Mouse (Mus musculus) left cerebral cortex, adult 2 months (tissue): Measurements from ENCODE around the gene Ephb2. TPM values are rescaled to one million over a fixed set of nuclear protein-coding genes. Genes with fewer than 3 reads are reported as not detected.

Source experiments
- DNase-seq, 2 experiments: peaks; one replicate each; pipeline ENCODE4 v3.0.0; 2021 to 2022; ENCODE audit warnings: low spot score in 2 of 2, mixed read lengths in 1 of 2; ENCODE audit errors: extremely low spot score in 1 of 2
- H3K27ac ChIP-seq: fragments of 200-600 bp; 2 replicates; pipeline ENCODE4 v1.8.1; 2022
- H3K4me3 ChIP-seq: fragments of 200-600 bp; 2 replicates; pipeline ENCODE4 v1.8.1; 2022
- CTCF ChIP-seq: fragments of 200-600 bp; IDR thresholded peaks from 2 replicates; pipeline ENCODE4 v1.8.1; 2022; ENCODE audit warnings: antibody characterized with exemption, mild to moderate bottlenecking, moderate library complexity
- intact Hi-C: fragments of 180-260 bp; cut with DNase I; formaldehyde crosslinking; loops from one replicate; pipeline ENCODE4 v1.15.1; 2025
- total RNA-seq, 2 experiments: library from RNA; stranded (reverse); gene quantifications; 2 replicates each; pipeline ENCODE4 v1.2.3; 2021

Gene Ephb2
- total RNA-seq, 2 experiments from 2014 or later = 17.0 to 18.3 TPM

DNA sequence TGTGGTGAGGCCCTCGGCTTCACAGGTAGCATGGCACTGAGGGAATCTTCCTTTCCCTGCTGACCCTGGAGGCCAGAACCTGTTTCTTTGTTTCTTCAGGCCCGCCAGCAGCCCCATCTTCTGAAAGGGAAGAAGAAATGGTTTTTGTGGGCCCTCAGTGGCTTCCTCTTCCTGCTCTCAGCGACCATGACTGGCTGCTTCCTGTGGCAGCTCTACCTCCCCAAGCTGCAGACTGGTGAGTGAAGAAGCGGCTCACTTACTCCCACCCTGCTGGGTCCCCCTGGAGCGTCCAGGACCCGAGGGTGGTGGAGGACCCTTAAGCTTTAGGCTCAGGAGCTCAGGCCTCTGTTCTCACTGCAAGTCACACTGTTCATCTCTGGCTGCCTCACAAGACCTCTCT, 209.2 kb downstream of the Ephb2 start:
- TF ChIP-seq CTCF = no peak
- H3K4me3 ChIP-seq = no peak overlapping the region
- no peak overlapping the region for H3K27ac ChIP-seq
- DNase-seq = no peak
- intact Hi-C loops = no loop called here

DNA sequence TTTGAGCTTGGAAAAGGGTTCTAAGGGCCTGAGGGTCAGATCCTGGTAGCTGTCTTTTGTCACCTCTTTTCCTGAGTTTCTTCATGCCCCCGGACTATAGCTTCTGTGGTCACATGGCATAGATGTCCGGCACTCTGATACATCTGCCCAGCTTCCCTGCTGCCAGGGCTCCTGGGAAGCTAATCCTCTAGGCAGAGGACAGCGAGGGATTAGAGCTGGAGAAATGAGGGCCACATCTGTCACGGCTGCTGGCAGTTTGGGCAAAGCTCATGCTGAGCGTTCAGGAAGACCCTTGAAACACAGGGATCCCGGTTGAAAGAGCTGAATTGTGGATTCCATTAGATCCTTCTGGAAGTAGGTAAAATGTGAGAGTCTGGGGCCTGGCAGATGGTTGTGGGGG, 213.4 kb downstream of the Ephb2 start, which contains the start of gene Lactbl1:
TSS of gene Lactbl1 (plus strand) at position 234 of the 400 bp plus-strand sequence.
- H3K4me3 ChIP-seq = no peak within 1 kb of the TSS
- intact Hi-C loops = loop anchor here (5.0 kb wide), 1 partner anchor 360 kb away; no protein-coding TSS in a partner anchor
- TF ChIP-seq CTCF = no peak
- DNase-seq = no peak
- no peak within 1 kb of the TSS for H3K27ac ChIP-seq

- no peak for DNase-seq
- Histone ChIP-seq H3K4me3 (no peak overlapping the region), H3K27ac (no peak overlapping the region)
- no peak for TF ChIP-seq CTCF
- intact Hi-C loops = loop anchor here (1.0 to 5.0 kb wide), 4 partner anchors 95 to 360 kb away; no protein-coding TSS in a partner anchor
These were observed 213.8 kb downstream of the Ephb2 start for GRCm38 (mm10) chr4:136621956-136622355.

GRCm38 (mm10) chr4:136621336-136621735, 214.5 kb downstream of the Ephb2 start:
- peak; percentile 28 to 51 for DNase-seq
- Histone ChIP-seq H3K27ac (no peak overlapping the region), H3K4me3 (no peak overlapping the region)
- TF ChIP-seq CTCF = peak; percentile 89
- intact Hi-C loops = loop anchor here (1.0 to 5.0 kb wide), 4 partner anchors 95 to 359 kb away; no protein-coding TSS in a partner anchor

GRCm38 (mm10) chr4:136613657-136614056, 222.1 kb downstream of the Ephb2 start:
- no peak for TF ChIP-seq CTCF
- no peak overlapping the region for H3K4me3 ChIP-seq
- intact Hi-C loops = no loop called here
- H3K27ac ChIP-seq = no peak overlapping the region
- no peak for DNase-seq

- Histone ChIP-seq H3K27ac (no peak within 1 kb of the TSS), H3K4me3 (no peak within 1 kb of the TSS)
- TF ChIP-seq CTCF = no peak
- intact Hi-C loops = no loop called here
- no peak for DNase-seq
These were observed 225.4 kb downstream of the Ephb2 start, which contains the start of gene Tex46 for GRCm38 (mm10) chr4:136610387-136610856. TSS of gene Tex46 (plus strand) at chr4:136610437.

DNA sequence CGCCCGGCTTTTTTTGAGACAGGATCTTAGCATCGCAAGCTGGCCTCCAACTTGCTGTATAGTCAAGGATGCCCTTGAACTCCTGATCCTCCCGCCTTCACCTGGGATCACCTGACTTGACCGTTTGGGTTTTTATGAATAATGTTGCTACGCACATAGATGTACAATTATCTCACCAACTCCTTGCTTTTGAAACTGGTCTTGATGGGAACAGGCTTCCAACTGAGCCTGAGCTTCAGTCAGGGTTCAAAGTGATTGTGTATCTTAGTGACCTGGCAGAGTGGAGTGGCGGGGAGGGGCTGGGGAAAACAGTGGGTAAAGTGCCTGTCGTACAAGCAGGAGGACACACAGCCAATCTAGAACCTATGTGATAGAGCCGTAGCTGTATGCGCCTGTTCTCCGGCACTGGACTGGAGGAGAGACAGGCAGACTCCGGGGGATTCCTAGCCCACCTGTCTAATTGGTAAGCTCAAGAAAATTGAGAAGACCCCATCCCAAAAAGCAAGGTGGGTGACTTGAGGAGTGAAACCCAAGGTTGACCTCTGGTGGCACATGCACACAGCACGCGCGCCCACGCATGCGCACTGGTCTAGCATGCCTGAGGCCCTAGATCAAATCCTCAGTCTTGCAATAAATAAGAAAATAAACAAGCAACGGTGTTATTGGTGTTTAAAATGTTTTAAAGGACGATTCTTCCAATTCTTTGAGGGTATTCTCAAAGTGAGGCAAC, 229.9 kb downstream of the Ephb2 start:
- intact Hi-C loops = no loop called here
- DNase-seq = no peak
- no peak for TF ChIP-seq CTCF
- H3K27ac ChIP-seq = no peak overlapping the region
- H3K4me3 ChIP-seq = no peak overlapping the region

DNA sequence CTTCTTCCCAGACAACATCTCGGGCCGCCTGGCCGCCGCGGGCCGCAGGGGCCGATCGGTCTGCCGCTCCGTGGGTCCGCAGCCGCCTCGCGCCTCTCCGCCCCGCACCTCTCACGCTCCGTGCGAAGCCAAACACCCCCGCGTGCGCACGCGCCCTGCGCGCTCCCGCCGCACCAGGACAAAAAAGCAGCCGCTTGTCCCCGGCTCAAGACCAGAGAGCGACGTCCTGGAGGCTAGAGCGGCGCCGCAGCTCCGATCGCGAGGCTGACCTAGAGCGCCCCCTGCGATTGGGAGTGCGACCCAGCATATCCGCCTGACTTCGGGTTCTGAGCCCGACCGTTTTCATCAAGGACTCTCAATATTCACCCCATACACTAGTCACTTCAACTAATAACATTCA, 233.2 kb downstream of the Ephb2 start, which contains the start of gene Kdm1a:
TSS of gene Kdm1a (minus strand) at position 156 of the 400 bp plus-strand sequence.
- peak; percentile 98 for TF ChIP-seq CTCF
- H3K4me3 ChIP-seq = peak within 1 kb of the TSS; percentile 97
- intact Hi-C loops = loop anchor here (2.0 to 5.0 kb wide), 4 partner anchors 75 to 550 kb away; partner anchors contain the start of gene Rpl11
- peak; percentile 95 to 96 for DNase-seq
- H3K27ac ChIP-seq = peak within 1 kb of the TSS; percentile 86

DNA sequence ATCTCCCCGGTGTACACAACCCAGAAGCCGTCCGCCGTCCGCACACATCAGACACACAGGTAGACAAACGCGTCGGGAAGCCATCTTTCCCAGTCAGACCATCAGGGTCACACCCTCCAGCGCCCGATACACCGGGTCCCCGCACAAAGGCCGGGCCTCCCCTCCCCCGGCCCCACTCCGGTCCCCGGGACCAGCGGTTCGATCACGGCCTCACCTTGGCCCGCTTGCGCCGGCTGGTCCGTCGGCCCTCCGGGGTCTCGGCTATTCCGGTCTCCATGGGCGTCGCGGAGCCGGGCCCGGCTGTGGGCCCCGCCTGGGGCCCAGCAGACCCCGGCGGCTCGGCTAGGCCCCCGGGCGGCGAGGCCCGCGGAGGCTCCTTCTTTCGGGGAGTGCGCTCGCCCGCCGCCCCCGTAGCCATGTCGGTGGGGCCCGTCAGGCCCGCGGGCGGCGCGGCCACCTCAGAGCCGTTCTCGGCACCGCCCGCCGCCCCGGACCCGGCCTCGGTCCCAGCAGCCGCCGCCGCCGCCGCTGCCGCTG, 233.7 kb downstream of the Ephb2 start:
- Histone ChIP-seq H3K27ac (peak overlapping the region; percentile 86), H3K4me3 (peak overlapping the region; percentile 97)
- intact Hi-C loops = loop anchor here (2.0 to 5.0 kb wide), 4 partner anchors 75 to 549 kb away; partner anchors contain the start of gene Rpl11
- no peak for TF ChIP-seq CTCF
- peak in 1 of 2 experiments; percentile 38 for DNase-seq

DNA sequence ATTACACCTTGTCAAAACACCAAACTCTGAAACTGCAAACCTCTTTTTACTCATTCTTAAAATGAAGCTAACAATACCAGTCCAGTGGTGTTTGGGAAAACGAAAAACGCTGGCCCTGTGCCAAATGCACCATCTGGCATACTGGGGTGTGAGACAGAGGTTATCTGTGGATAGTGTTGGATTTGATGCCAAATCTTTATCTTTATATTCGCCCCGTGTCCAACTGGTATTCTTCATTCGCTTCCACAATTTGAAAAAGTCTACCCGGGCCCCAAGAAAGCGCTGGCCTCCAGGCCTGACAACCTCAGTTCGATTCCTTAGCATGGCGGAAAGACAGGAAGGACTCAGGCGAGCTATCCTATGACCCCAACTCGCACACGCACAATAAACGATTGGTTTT, 234.3 kb downstream of the Ephb2 start:
- DNase-seq = peak in 1 of 2 experiments; percentile 57
- Histone ChIP-seq H3K27ac (peak overlapping the region; percentile 86), H3K4me3 (peak overlapping the region; percentile 97)
- no peak for TF ChIP-seq CTCF
- intact Hi-C loops = loop anchor here (5.0 kb wide), 3 partner anchors 74 to 229 kb away; no protein-coding TSS in a partner anchor

GRCm38 (mm10) chr4:136600536-136600935, 235.3 kb downstream of the Ephb2 start:
- no peak for TF ChIP-seq CTCF
- no peak overlapping the region; the same call in 1 of the 2 replicates for H3K4me3 ChIP-seq
- H3K27ac ChIP-seq = no peak overlapping the region
- intact Hi-C loops = loop anchor here (5.0 kb wide), 3 partner anchors 73 to 228 kb away; no protein-coding TSS in a partner anchor
- DNase-seq = no peak

DNA sequence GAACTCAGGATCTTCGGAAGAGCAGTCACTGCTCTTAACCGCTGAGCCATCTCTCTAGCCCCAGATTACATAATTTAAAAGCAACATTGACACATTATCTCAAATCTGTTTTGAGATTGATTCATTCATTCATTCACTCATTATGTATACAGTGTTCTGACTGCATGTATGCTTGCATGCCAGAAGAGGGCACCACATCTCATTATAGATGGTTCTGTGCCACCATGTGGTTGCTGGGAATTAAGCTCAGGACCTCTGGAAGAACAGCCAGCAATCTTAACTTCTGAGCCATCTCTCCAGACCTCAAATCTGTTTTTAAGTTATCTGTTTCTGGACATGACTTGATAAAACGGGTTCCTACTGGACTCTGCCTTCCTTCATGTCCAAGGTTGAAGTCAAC, 235.9 kb downstream of the Ephb2 start:
- no peak overlapping the region for H3K27ac ChIP-seq
- intact Hi-C loops = loop anchor here (5.0 kb wide), 3 partner anchors 73 to 228 kb away; no protein-coding TSS in a partner anchor
- DNase-seq = no peak
- no peak overlapping the region for H3K4me3 ChIP-seq
- TF ChIP-seq CTCF = peak; percentile 8
